Mouse (Mus musculus) hindbrain, embryonic 11.5 days (tissue): Measurements from ENCODE around the gene Cntfr. TPM values are rescaled to one million over a fixed set of nuclear protein-coding genes. Genes with fewer than 3 reads are reported as not detected.
A peak's percentile ranks its signal among the peaks of the same experiment; 100 is the strongest.
"Not testable (repeated sequence)": the region's sequence is repeated elsewhere in the genome, so short reads cannot be mapped to it uniquely, and the experiment has no call there.

Source experiments
- ATAC-seq: fragments of 200-750 bp; cut with Nextera tagmentation; 2 replicates; pipeline ENCODE4 v1.8.0; 2017; ENCODE audit warnings: mild to moderate bottlenecking, moderate TSS enrichment, moderate library complexity; ENCODE audit not compliant: low FRiP score
- DNase-seq: peaks from one replicate; pipeline ENCODE4 v3.0.0-alpha.2; 2015; ENCODE audit warnings: low spot score
- H3K27ac ChIP-seq: fragments of 300-500 bp; sonication (generic); 2 replicates; pipeline ENCODE4 v1.5.1; 2014; ENCODE audit warnings: mild to moderate bottlenecking, low read depth, low read length
- H3K27me3 ChIP-seq: fragments of 300-500 bp; sonication (generic); 2 replicates; pipeline ENCODE4 v1.6.1; 2014; ENCODE audit warnings: mild to moderate bottlenecking, low read length, moderate library complexity, mixed read lengths; ENCODE audit not compliant: control insufficient read depth, insufficient read depth
- H3K36me3 ChIP-seq: fragments of 300-500 bp; sonication (generic); 2 replicates; pipeline ENCODE4 v1.6.1; 2014; ENCODE audit warnings: mild to moderate bottlenecking, low read length, moderate library complexity, mixed read lengths; ENCODE audit not compliant: control insufficient read depth, insufficient read depth
- H3K4me1 ChIP-seq: fragments of 300-500 bp; sonication (generic); replicated peaks from 2 replicates; pipeline ENCODE4 v1.6.1; 2014; ENCODE audit warnings: low read length, mixed read lengths; ENCODE audit not compliant: control insufficient read depth, insufficient read depth
- H3K4me2 ChIP-seq: fragments of 300-500 bp; sonication (generic); replicated peaks from 2 replicates; pipeline ENCODE4 v1.6.1; 2014; ENCODE audit warnings: mild to moderate bottlenecking, low read depth, low read length
- H3K4me3 ChIP-seq: fragments of 300-500 bp; sonication (generic); 2 replicates; pipeline ENCODE4 v1.5.1; 2014; ENCODE audit warnings: low read depth, low read length
- H3K9ac ChIP-seq: fragments of 300-500 bp; sonication (generic); 2 replicates; pipeline ENCODE4 v1.6.1; 2014; ENCODE audit warnings: low read depth, low read length
- H3K9me3 ChIP-seq: fragments of 300-500 bp; sonication (generic); 2 replicates; pipeline ENCODE4 v1.6.1; 2016; ENCODE audit warnings: low read length; ENCODE audit not compliant: control insufficient read depth
- WGBS: fragments of 180-500 bp; shearing (Covaris S2); extraction: QIAGEN DNeasy Blood & Tissue Kit; methylation state at CpG from one replicate; pipeline ENCODE4 v1.1.7; 2014; 5-methylcytosine and 5-hydroxymethylcytosine counted together
- polyA plus RNA-seq: library from polyadenylated mRNA; unstranded; fragments of >200 nt; fragmentation: Nextera tagmentation; extraction: Ambion mirVana; gene quantifications from 2 replicates; pipeline ENCODE4 v1.2.1, GENCODE M21; 2014

Cntfr gene
- polyA plus RNA-seq, 1 experiment from 2014 or later, result 29.5 TPM

DNA sequence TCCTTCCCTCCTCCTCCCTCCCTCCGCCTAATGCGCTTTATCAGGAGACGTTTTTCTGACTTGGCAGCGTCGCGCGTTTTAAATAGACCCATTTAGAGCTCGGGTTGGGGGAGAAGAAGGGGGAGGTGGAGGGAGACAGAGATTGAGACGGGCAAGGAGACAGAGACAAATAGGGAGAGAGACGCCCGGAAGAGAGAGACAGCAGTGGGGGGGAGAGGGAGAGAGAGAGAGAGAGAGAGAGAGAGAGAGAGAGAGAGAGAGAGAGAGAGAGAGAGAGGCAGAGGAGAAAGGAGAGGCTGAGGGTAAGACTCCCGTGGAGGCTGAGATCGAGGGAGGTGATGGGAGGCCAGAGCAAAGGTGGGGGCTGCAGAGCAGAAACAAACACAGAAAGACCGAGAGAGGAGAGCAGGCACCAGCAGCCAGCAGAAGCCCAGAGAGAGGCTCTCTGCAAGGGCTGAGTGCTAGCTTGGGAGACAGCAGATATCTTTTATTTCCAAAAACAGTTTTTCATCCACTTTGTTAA lies 11.9 kb downstream of the Cntfr start:
- not testable (repeated sequence) for H3K9me3 ChIP-seq, H3K27me3 ChIP-seq, H3K36me3 ChIP-seq, H3K9ac ChIP-seq, H3K4me3 ChIP-seq, H3K4me2 ChIP-seq
- Histone ChIP-seq H3K4me1 (peaks cover 14% of the 10 kb centered on the region), H3K27ac (peak overlapping the region; percentile 79)
- WGBS, result 0% methylated on average over 11 of the region's 14 CpGs
- ATAC-seq (peak; percentile 39; the same call in 1 of the 2 replicates), DNase-seq (peak; percentile 42)

DNA sequence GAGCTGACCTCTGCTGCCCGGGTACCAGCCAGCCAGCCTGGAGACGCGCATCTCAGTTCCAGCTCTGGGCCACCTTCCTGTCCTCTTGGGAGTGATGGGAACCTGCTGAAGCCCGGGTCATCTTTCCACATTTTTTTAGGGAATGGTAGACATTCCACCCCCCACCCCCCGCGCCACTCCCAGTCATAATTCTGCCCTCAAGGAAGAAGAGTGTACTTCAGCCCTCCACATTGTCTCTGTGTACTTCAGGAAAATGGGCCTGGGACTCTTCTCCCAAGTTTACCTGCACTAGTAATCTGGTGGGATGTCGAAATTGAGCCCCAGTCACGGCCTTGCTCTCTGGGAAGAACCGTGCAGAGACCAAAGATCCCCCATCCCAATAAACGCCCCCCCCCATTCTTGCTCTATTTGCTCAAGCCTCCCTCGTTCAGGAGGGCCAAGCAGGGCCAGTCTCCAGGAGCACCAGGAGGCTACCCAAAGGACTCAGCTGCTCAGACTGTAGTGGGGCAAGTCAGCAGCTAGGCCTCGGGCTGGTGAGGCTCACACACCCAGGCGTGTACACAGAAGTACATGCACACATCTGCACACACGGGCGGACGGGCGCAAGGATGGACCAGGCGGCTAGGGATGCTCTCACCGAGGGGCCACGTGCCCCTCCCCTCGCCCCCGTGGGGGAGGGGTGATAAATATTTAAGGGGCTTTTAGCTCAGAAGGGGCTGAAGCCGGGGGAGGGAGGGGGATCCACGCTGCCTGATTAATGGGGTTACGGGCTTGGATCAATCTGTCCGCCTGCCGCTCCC lies 12.6 kb downstream of the Cntfr start:
- Histone ChIP-seq H3K27ac (peak overlapping the region; percentile 86), H3K9ac (0 out of 2 replicates have a peak overlapping the region, but pooled peaks have one; percentile 34), H3K4me1 (peaks cover 19% of the 10 kb centered on the region)
- ATAC-seq (peak; percentile 67), DNase-seq (peak; percentile 64)
- H3K4me3 ChIP-seq, H3K36me3 ChIP-seq, H3K27me3 ChIP-seq, H3K4me2 ChIP-seq, H3K9me3 ChIP-seq: not testable (repeated sequence)
- 3% methylated on average over 19 of the region's 27 CpGs for WGBS

DNA sequence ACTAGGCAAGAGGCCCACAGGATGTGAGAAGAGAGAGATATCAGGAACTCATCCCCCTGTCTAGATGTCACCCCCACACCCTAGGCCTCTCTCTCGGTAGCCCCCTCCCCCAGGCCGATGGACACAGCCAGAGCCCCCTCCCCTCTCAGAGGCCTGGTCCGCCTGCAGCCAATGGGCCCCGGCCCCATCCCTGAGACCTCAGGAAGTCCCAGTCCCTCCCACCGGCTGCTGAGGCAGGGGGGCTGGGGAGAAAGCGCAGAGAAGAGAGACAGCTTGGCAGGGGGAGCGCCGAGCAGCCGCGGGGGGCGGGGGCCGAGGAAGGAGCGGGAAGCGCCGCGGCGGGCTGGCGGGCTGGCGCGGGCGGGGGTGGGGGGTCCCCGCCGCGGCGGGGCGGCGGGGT lies 13.6 kb downstream of the Cntfr start:
- ATAC-seq, result peak; percentile 49
- not testable (repeated sequence) for H3K9me3 ChIP-seq, H3K4me3 ChIP-seq, DNase-seq, H3K36me3 ChIP-seq, H3K9ac ChIP-seq, H3K27me3 ChIP-seq
- Histone ChIP-seq H3K4me1 (peaks cover 21% of the 10 kb centered on the region), H3K27ac (peak overlapping the region; percentile 71; the same call in 1 of the 2 replicates), H3K4me2 (0 out of 2 replicates have a peak overlapping the region, but pooled peaks have one; percentile 32)
- 0% methylated on average over 2 of the region's 27 CpGs for WGBS

DNA sequence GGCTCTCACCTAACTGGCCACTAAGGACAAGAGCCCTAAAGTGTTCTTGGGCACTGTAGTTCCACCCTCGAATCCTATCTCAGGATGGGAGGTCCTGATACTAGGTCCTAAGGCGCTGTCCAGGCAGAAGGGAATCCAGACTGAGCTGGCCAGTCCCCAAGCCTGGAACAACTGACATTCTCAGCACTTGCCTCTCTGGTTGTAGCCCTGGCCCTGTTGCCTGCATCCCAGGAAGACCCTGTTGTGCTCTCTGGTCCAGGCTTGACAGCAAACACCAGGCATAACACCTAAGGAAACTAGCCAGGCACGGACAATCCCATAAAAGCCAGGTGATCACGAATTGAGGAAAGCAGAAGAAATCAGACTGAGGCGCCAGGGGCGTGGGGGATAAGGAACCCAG lies 14.1 kb downstream of the Cntfr start:
- peak overlapping the region; percentile 44 for H3K9ac ChIP-seq
- H3K36me3 ChIP-seq, result peaks cover 4% of the 10 kb centered on the region
- 12% methylated on average over 6 of the region's 6 CpGs for WGBS
- H3K4me1 ChIP-seq, result peaks cover 23% of the 10 kb centered on the region
- ATAC-seq (no peak), DNase-seq (peak; percentile 44)
- peak overlapping the region; percentile 32 for H3K4me2 ChIP-seq
- H3K9me3 ChIP-seq, result no peaks in the 10 kb centered on the region
- H3K4me3 ChIP-seq, result peak overlapping the region; percentile 8; the same call in 1 of the 2 replicates
- peak overlapping the region; percentile 71 for H3K27ac ChIP-seq
- no peaks in the 10 kb centered on the region for H3K27me3 ChIP-seq

DNA sequence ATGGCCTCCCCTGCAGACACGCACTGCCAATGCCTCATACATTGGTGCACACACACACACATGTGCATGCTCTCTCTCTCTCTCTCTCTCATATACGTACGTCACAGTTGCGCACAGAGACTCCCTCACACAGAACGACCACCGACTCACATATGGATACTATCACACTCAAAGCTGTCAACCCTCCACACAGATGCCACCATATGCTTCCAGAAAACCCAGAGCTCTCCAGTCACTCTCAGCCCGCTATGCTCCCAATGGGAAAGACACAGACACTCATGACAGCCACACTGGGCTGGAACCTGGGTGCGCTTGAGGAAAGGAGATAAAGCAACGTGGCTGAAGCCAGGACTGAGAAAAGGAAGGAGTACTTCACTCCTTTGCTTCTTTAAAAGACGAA lies 14.9 kb downstream of the Cntfr start:
- Histone ChIP-seq H3K4me1 (peaks cover 30% of the 10 kb centered on the region), H3K27ac (0 out of 2 replicates have a peak overlapping the region, but pooled peaks have one; percentile 71), H3K4me2 (no peak overlapping the region)

DNA sequence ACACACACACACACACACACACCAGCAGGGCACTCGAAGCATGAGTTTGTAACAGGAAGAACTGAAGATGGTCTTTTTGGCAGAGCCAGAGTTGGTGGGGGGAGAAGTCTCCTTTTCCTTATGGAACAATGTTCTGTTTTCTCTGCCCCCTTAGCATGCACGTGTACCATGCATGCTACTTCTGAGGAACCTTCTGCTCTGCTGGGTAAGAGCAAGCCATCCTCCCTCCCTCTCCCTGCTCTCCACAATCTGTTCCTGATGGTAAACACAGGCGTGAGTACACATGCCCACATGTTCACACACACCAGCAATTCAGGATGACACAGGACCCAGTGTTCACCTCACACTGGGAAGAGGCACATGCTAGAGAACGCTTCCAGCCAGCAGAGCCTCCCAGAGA lies 15.7 kb downstream of the Cntfr start:
- no peak overlapping the region for H3K27ac ChIP-seq

More for the DNA sequence above, 14.9 kb downstream of the Cntfr start:
- Histone ChIP-seq H3K27me3 (no peaks in the 10 kb centered on the region), H3K36me3 (peaks cover 4% of the 10 kb centered on the region), H3K4me3 (no peak overlapping the region), H3K9me3 (no peaks in the 10 kb centered on the region), H3K9ac (no peak overlapping the region)
- WGBS, result 80% methylated on average over 10 of the region's 10 CpGs
- ATAC-seq, result no peak
- DNase-seq, result peak; percentile 22

DNA sequence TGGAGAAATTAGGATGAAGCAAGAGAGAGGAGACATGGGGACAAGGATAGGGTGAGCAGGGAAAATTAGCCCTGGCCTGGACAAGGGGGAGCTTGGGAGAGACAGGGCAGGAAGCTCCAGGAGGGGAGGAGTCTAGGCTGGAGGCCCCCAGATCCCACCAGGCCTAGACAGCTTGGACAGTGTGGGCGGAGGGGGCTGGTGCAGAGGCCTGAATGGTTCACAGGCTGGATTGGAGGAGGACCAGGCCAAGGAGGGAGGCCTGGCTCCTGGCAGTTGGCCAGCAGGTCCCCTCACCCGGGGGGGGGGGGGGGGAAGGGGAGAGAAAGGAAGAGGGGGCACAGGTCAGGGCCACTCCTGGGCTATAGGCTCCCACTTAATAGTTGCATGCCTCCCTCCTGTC lies 17.6 kb downstream of the Cntfr start:
- no peaks in the 10 kb centered on the region for H3K9me3 ChIP-seq
- peak overlapping the region; percentile 55; the same call in 1 of the 2 replicates for H3K27ac ChIP-seq
- H3K4me2 ChIP-seq, result 0 out of 2 replicates have a peak overlapping the region, but pooled peaks have one; percentile 7
- H3K9ac ChIP-seq, result no peak overlapping the region
- no peak overlapping the region for H3K4me3 ChIP-seq
- peaks cover 4% of the 10 kb centered on the region for H3K36me3 ChIP-seq
- peaks cover 31% of the 10 kb centered on the region for H3K4me1 ChIP-seq
- DNase-seq, result no peak
- ATAC-seq, result no peak
- no peaks in the 10 kb centered on the region for H3K27me3 ChIP-seq
- 14% methylated on average over 1 of the region's 2 CpGs for WGBS

More for the DNA sequence above, 15.7 kb downstream of the Cntfr start:
- Histone ChIP-seq H3K27me3 (no peaks in the 10 kb centered on the region), H3K4me2 (no peak overlapping the region), H3K36me3 (peaks cover 4% of the 10 kb centered on the region), H3K4me3 (no peak overlapping the region), H3K4me1 (peaks cover 31% of the 10 kb centered on the region), H3K9me3 (no peaks in the 10 kb centered on the region), H3K9ac (no peak overlapping the region)
- ATAC-seq, result no peak
- DNase-seq, result no peak
- WGBS, result 59% methylated on average over 4 of the region's 4 CpGs

DNA sequence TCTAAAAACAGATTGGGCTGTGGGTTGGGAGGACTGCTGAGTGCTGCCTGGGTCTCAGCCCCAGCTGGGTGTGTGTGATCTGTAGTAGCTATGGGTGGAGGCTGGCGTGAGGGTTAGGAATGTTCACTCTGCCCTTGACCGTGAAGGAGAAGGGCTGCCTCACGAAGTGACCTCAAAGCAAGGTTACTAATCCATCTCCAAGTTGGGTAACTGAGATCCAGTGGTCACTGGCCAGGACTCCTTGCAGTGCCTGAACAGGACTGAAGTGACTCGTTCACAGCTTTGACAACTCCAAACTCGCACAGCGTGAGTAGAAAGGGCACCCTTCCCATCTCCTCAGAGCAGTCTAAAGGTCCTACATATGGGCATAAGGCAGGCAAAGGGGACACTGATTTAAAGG lies 18.0 kb downstream of the Cntfr start:
- Histone ChIP-seq H3K9ac (no peak overlapping the region), H3K36me3 (peaks cover 4% of the 10 kb centered on the region), H3K4me3 (no peak overlapping the region), H3K27ac (no peak overlapping the region; the same call in 1 of the 2 replicates), H3K4me2 (no peak overlapping the region), H3K27me3 (no peaks in the 10 kb centered on the region), H3K9me3 (no peaks in the 10 kb centered on the region), H3K4me1 (peaks cover 31% of the 10 kb centered on the region)
- DNase-seq, result no peak
- no peak for ATAC-seq
- 72% methylated on average over 6 of the region's 6 CpGs for WGBS
